Mouse (Mus musculus) bone marrow, adult 2 months (tissue): ENCODE measurements around the gene Reps2.

ENCODE experiments used
- CTCF ChIP-seq: fragments of 200-500 bp; IDR thresholded peaks from 2 replicates; pipeline ENCODE4 v1.5.1; 2011; ENCODE audit warnings: low read length, control low read depth; ENCODE audit not compliant: control insufficient read depth, insufficient read depth
- POLR2A ChIP-seq: fragments of 200-500 bp; IDR thresholded peaks from 2 replicates; pipeline ENCODE4 v1.6.1; 2011; ENCODE audit warnings: low read depth, mild to moderate bottlenecking, control low read depth, low read length, borderline replicate concordance; ENCODE audit not compliant: control insufficient read depth

- TF ChIP-seq POLR2A (no peak), CTCF (no peak)
Measured at GRCm38 (mm10) chrX:162590145-162590790, 53.2 kb downstream of the Reps2 start.
